Mouse (Mus musculus): ENCODE data around the gene Cd2. TPM values are rescaled to one million over a fixed set of nuclear protein-coding genes. Genes with fewer than 3 reads are reported as not detected.

The Cd2 gene
- polyA plus RNA-seq, 1 experiment from 2014 or later = not detected

DNA sequence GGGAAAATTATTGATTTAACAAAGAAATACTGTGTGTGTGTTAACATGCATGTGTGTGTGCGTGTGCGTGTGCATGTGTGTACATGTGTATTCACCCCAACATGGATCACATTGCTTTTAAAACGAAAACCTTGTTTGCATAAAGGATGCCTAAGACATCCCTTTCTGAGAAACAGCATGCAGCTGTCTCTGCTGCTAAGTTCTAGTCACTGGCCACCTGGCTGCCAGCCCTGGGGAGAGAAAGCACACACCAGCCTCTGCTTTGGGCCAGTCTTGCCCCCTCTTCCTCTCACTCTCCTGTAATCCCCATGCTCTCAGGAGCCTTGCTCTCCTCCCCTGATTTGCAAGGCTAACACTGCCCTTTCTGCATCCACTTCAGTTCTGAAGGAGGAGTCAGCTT, 1.7 kb upstream of the Cd2 start:
- Histone ChIP-seq H3K4me1 (replicated peaks; ENCODE audit: control insufficient read depth, insufficient read depth, low read length) (no peaks in the 10 kb centered on the region), H3K4me3 (ENCODE audit: low read depth, low read length) (no peak overlapping the region), H3K36me3 (ENCODE audit: control insufficient read depth, insufficient read depth, low read length) (no peaks in the 10 kb centered on the region), H3K27ac (ENCODE audit: low read depth, low read length) (no peak overlapping the region), H3K9ac (ENCODE audit: low read depth, low read length) (no peak overlapping the region), H3K9me3 (ENCODE audit: control insufficient read depth, low read length) (no peaks in the 10 kb centered on the region), H3K4me2 (no peak overlapping the region), H3K27me3 (replicated peaks; ENCODE audit: control insufficient read depth, insufficient read depth, low read length) (no peaks in the 10 kb centered on the region; the same call in 1 of the 2 replicates)
- WGBS = 82% methylated on average over 3 of the region's 3 CpGs
- DNase-seq (ENCODE audit: low spot score) = no peak
- no peak for ATAC-seq (replicated peaks; ENCODE audit: low FRiP score)

DNA sequence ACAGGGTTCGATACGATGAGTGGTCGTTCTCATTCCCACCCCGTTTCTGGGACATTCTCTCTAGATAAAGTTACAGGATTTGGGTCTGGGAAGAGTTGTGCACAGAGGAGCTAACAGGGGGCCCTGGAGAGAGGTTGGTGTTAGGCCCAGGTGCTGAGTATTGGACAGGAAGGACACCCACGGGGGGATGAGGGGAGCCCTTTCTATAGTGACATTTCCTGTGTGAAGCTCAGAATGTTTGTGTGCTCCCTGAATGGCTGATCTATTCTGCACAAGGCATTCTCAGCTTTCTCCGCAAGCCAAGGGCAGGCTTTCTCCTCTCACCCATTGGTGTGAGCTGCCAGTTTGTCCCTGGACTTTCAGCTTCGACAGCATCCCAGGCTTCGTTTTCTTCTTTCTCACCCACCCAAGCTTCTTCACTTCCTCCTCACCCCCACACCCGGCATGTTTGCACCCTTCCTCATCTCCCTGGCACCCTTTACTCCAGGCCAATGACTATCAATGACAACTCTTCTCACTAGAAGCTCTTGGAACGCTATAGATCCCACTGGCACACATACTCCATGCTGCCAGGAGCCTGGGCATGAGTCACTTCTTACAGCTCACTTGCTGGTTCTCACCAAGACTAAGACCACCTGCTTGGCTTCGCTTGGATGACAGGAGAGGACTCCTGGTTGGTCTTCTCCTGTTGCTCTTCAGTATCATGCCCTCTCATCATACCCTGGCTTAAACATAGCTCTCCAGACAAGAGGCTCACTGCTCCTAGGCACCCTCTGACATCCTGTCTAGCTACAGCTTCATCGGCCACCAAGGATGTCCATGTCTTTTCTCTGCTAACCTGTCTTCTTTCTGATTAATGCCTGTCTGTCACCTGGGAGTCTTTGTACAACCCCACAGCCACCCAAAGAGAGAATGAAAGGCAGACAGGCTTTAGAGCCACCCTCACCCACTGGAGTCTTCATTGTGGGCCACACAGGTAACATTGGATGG, 1.1 kb downstream of the Cd2 start:
- no peak for DNase-seq (ENCODE audit: low spot score)
- no peak overlapping the region for H3K9ac ChIP-seq (ENCODE audit: low read depth, low read length)
- no peaks in the 10 kb centered on the region for H3K36me3 ChIP-seq (ENCODE audit: control insufficient read depth, insufficient read depth, low read length)
- no peaks in the 10 kb centered on the region for H3K4me1 ChIP-seq (replicated peaks; ENCODE audit: control insufficient read depth, insufficient read depth, low read length)
- 76% methylated on average over 12 of the region's 12 CpGs for WGBS
- no peak overlapping the region for H3K27ac ChIP-seq (ENCODE audit: low read depth, low read length)
- no peaks in the 10 kb centered on the region for H3K9me3 ChIP-seq (ENCODE audit: control insufficient read depth, low read length)
- H3K4me2 ChIP-seq = no peak overlapping the region
- no peaks in the 10 kb centered on the region; the same call in 1 of the 2 replicates for H3K27me3 ChIP-seq (replicated peaks; ENCODE audit: control insufficient read depth, insufficient read depth, low read length)
- no peak overlapping the region for H3K4me3 ChIP-seq (ENCODE audit: low read depth, low read length)
- no peak for ATAC-seq (replicated peaks; ENCODE audit: low FRiP score)

DNA sequence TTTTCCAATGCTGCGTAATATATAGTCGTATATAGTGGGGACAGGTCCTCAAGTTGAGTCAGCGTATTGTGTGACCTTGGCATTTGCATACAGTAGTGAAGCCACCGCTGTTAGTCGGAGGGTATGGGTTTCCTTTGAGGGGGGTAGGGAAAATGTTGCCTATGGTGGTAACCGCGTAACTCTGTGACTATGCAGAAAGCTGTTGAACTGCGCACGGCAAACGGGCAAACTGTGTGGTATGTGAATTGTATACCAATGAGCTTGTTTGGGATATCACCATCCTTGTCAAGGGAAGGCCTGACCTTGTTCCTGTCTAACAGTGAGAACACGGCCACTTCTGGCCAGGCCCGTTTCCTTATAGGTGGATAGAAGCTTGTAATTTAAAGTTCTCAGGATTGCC, 1.9 kb downstream of the Cd2 start:
- WGBS = 89% methylated on average over 12 of the region's 12 CpGs
- H3K27ac ChIP-seq (ENCODE audit: low read depth, low read length) = no peak overlapping the region
- no peak overlapping the region for H3K4me2 ChIP-seq
- H3K27me3 ChIP-seq (replicated peaks; ENCODE audit: control insufficient read depth, insufficient read depth, low read length) = no peaks in the 10 kb centered on the region; the same call in 1 of the 2 replicates
- DNase-seq (ENCODE audit: low spot score) = no peak
- no peaks in the 10 kb centered on the region for H3K9me3 ChIP-seq (ENCODE audit: control insufficient read depth, low read length)
- H3K9ac ChIP-seq (ENCODE audit: low read depth, low read length) = no peak overlapping the region
- H3K4me3 ChIP-seq (ENCODE audit: low read depth, low read length) = no peak overlapping the region
- ATAC-seq (replicated peaks; ENCODE audit: low FRiP score) = no peak
- no peaks in the 10 kb centered on the region for H3K4me1 ChIP-seq (replicated peaks; ENCODE audit: control insufficient read depth, insufficient read depth, low read length)
- no peaks in the 10 kb centered on the region for H3K36me3 ChIP-seq (ENCODE audit: control insufficient read depth, insufficient read depth, low read length)

DNA sequence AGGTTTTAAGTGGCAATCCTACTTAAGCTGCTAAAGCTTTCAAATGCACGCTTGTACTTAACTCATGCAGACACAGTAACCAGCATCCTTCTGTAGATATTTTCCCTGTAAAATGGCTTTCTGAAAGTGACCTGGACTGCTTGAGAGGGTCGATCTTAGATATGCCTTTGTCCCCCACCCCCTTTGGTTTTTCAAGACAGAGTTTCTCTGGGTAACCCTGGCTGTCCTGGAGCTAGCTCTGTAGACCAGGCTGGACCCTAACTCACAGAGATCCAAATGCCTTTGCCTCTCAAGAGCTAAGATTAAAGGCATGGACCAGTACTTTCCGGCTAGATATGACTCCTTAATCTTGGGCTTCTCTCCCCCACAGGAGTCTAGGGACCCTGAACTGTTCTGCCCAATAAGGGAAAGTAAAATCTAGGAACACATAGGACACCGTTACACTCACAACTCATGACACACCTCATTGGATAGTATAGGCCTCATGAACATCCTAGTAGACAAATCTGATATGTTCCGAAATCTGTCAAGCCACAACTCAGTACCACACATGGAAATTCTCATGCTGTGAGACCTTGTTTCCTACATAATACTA, 2.6 kb downstream of the Cd2 start:
- Histone ChIP-seq H3K36me3 (ENCODE audit: control insufficient read depth, insufficient read depth, low read length) (no peaks in the 10 kb centered on the region), H3K27ac (ENCODE audit: low read depth, low read length) (no peak overlapping the region), H3K9me3 (ENCODE audit: control insufficient read depth, low read length) (no peaks in the 10 kb centered on the region), H3K9ac (ENCODE audit: low read depth, low read length) (no peak overlapping the region), H3K4me3 (ENCODE audit: low read depth, low read length) (no peak overlapping the region), H3K4me1 (replicated peaks; ENCODE audit: control insufficient read depth, insufficient read depth, low read length) (no peaks in the 10 kb centered on the region), H3K27me3 (replicated peaks; ENCODE audit: control insufficient read depth, insufficient read depth, low read length) (no peaks in the 10 kb centered on the region; the same call in 1 of the 2 replicates), H3K4me2 (no peak overlapping the region)
- DNase-seq (ENCODE audit: low spot score) = no peak
- no peak for ATAC-seq (replicated peaks; ENCODE audit: low FRiP score)
- WGBS = 86% methylated on average over 5 of the region's 5 CpGs

DNA sequence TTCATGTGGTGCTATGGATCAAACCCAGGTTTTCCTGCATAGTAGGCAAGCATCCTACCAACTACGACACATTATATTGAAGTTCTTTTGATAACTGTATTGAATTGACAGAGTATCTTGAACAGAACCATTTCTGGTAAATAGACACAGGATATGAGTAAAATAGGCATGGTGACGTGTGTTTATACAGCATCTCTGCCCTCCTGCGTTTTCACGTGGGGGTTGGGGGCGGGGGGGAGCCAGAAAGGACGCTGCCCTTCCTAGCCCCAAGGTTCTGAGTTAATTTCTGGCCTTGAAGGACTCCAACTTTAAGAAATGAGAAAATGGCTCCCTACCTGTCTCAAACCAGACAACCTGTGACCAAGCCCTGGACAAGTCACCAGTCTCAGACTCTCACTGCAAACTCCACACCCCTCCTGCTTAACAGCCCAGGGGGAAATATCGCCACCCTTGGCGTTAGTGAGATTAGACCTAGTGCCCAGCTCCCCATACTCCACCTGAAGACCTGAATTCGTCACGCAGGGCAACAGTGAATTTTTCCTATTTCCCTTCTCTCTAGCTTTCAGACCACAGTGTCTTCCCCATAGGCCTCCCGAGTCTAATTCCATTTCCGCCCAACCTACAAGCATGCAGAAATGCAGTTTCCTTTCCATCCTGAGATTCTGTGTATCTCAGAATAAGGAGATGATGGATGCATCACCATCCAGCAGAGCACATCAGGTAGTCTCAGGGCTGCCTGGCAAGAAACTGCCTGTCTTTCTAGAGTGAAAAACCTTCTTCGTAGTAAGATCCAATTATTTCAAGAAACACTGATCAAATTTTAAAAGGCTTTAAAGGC, 3.7 kb downstream of the Cd2 start:
- WGBS = 80% methylated on average over 13 of the region's 13 CpGs
- Histone ChIP-seq H3K27me3 (replicated peaks; ENCODE audit: control insufficient read depth, insufficient read depth, low read length) (no peaks in the 10 kb centered on the region; the same call in 1 of the 2 replicates), H3K4me3 (ENCODE audit: low read depth, low read length) (no peak overlapping the region), H3K9ac (ENCODE audit: low read depth, low read length) (no peak overlapping the region), H3K27ac (ENCODE audit: low read depth, low read length) (no peak overlapping the region), H3K4me2 (no peak overlapping the region), H3K9me3 (ENCODE audit: control insufficient read depth, low read length) (no peaks in the 10 kb centered on the region), H3K4me1 (replicated peaks; ENCODE audit: control insufficient read depth, insufficient read depth, low read length) (no peaks in the 10 kb centered on the region), H3K36me3 (ENCODE audit: control insufficient read depth, insufficient read depth, low read length) (no peaks in the 10 kb centered on the region)
- ATAC-seq (replicated peaks; ENCODE audit: low FRiP score) = no peak
- DNase-seq (ENCODE audit: low spot score) = no peak

DNA sequence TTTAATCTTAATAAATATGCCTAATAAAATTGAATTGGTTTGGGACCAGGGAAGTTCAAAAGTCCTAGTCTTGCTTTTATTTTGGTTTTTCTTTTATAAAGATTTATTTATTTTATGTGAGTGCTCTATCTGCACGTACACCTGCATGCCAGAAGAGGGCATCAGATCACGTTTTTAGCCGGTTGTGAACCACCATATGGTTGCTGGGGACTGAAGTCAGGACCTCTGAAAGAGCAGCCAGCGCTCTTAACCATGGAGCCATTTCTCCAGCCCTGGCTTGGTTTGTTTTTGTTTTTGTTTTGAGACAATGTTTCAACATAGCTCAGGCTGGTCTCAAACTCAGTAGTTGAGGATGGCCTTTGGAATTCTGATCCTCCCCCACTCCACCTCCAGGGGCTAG, 4.3 kb downstream of the Cd2 start:
- Histone ChIP-seq H3K9ac (ENCODE audit: low read depth, low read length) (no peak overlapping the region), H3K9me3 (ENCODE audit: control insufficient read depth, low read length) (no peaks in the 10 kb centered on the region), H3K27me3 (replicated peaks; ENCODE audit: control insufficient read depth, insufficient read depth, low read length) (no peaks in the 10 kb centered on the region; the same call in 1 of the 2 replicates), H3K4me2 (no peak overlapping the region), H3K36me3 (ENCODE audit: control insufficient read depth, insufficient read depth, low read length) (no peaks in the 10 kb centered on the region), H3K27ac (ENCODE audit: low read depth, low read length) (no peak overlapping the region), H3K4me1 (replicated peaks; ENCODE audit: control insufficient read depth, insufficient read depth, low read length) (no peaks in the 10 kb centered on the region), H3K4me3 (ENCODE audit: low read depth, low read length) (no peak overlapping the region)
- WGBS = 69% methylated on average over 4 of the region's 4 CpGs
- no peak for ATAC-seq (replicated peaks; ENCODE audit: low FRiP score)
- DNase-seq (ENCODE audit: low spot score) = no peak

DNA sequence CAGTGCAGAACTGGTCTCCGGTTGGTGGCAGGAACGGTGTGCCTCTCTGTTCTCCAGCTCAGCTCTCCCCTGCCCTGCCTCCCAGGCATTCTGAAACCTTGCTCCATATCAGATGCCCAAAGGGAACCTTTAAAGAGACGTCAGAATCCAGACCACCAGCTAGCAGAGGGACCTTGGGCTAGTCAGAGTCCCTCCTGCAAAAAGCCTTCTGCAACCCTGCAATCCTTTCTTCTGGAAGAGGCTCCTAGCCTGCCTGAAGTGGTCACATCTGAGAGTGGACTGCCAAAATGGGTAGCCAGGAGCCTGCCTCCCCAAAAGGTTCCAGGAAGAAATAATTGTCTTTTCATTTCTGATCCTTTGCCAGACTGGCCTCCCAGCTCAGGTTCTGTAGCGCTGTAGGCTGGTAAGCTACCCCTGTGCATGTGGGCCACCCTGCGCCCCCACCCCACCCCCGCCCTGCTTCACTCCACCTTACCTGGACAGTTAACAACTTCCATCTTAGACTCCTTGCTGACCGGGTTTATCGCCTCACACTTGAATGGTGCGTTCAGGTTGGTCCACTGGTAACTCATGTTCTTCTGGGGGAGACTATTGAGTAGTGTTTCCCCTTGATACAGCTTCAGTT, 5.1 kb downstream of the Cd2 start:
- H3K27ac ChIP-seq (ENCODE audit: low read depth, low read length) = no peak overlapping the region
- ATAC-seq (replicated peaks; ENCODE audit: low FRiP score) (no peak), DNase-seq (ENCODE audit: low spot score) (no peak)
- H3K4me1 ChIP-seq (replicated peaks; ENCODE audit: control insufficient read depth, insufficient read depth, low read length) = no peaks in the 10 kb centered on the region
- H3K36me3 ChIP-seq (ENCODE audit: control insufficient read depth, insufficient read depth, low read length) = no peaks in the 10 kb centered on the region
- H3K4me2 ChIP-seq = no peak overlapping the region
- no peak overlapping the region for H3K4me3 ChIP-seq (ENCODE audit: low read depth, low read length)
- no peaks in the 10 kb centered on the region for H3K9me3 ChIP-seq (ENCODE audit: control insufficient read depth, low read length)
- 79% methylated on average over 9 of the region's 9 CpGs for WGBS
- no peak overlapping the region for H3K9ac ChIP-seq (ENCODE audit: low read depth, low read length)
- H3K27me3 ChIP-seq (replicated peaks; ENCODE audit: control insufficient read depth, insufficient read depth, low read length) = no peaks in the 10 kb centered on the region; the same call in 1 of the 2 replicates

DNA sequence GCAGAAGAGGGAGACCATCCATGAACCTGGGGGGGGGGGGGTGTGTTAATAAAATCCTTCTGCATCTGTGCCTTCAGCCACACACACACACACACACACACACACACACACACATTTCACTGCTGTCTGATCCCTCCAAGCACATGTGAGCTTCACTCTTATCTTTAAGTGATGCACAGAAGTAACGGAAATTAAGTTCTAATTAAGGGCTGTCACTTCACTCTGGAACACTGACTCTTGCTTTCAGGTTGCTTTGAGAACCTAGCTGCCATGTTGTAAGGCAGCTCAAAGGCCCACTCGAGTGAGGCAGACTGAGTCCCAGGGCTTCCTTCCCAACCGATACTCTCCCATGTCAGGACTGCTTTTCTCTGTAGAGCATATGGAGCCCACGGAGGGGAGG, 5.9 kb downstream of the Cd2 start:
- Histone ChIP-seq H3K4me2 (no peak overlapping the region), H3K27me3 (replicated peaks; ENCODE audit: control insufficient read depth, insufficient read depth, low read length) (no peaks in the 10 kb centered on the region; the same call in 1 of the 2 replicates), H3K9me3 (ENCODE audit: control insufficient read depth, low read length) (no peaks in the 10 kb centered on the region), H3K36me3 (ENCODE audit: control insufficient read depth, insufficient read depth, low read length) (no peaks in the 10 kb centered on the region), H3K27ac (ENCODE audit: low read depth, low read length) (no peak overlapping the region), H3K4me1 (replicated peaks; ENCODE audit: control insufficient read depth, insufficient read depth, low read length) (no peaks in the 10 kb centered on the region), H3K9ac (ENCODE audit: low read depth, low read length) (no peak overlapping the region), H3K4me3 (ENCODE audit: low read depth, low read length) (no peak overlapping the region)
- 66% methylated on average over 4 of the region's 4 CpGs for WGBS
- DNase-seq (ENCODE audit: low spot score) = no peak
- no peak for ATAC-seq (replicated peaks; ENCODE audit: low FRiP score)

All from liver, embryonic 11.5 days (tissue).